Mouse (Mus musculus) bone marrow, adult 2 months (tissue): ENCODE results near the gene Rftn1. TPM values are rescaled to one million over a fixed set of nuclear protein-coding genes. Genes with fewer than 3 reads are reported as not detected.

Experiments used
- H3K27ac ChIP-seq: fragments of 200-500 bp; 2 replicates; pipeline ENCODE4 v1.5.1; 2012; ENCODE audit warnings: low read depth, mild to moderate bottlenecking, control low read depth, inconsistent platforms, low read length; ENCODE audit not compliant: control insufficient read depth, poor library complexity, insufficient read depth
- H3K4me1 ChIP-seq: fragments of 200-500 bp; 2 replicates; pipeline ENCODE4 v1.6.1; 2011; ENCODE audit warnings: low read length; ENCODE audit not compliant: control insufficient read depth, insufficient read depth
- H3K4me3 ChIP-seq: fragments of 200-500 bp; replicated peaks from 2 replicates; pipeline ENCODE3; 2011; ENCODE audit warnings: mild to moderate bottlenecking, low read depth, low read length, control low read depth; ENCODE audit not compliant: control insufficient read depth
- CTCF ChIP-seq: fragments of 200-500 bp; IDR thresholded peaks from 2 replicates; pipeline ENCODE4 v1.5.1; 2011; ENCODE audit warnings: low read length, control low read depth; ENCODE audit not compliant: control insufficient read depth, insufficient read depth
- POLR2A ChIP-seq: fragments of 200-500 bp; IDR thresholded peaks from 2 replicates; pipeline ENCODE4 v1.6.1; 2011; ENCODE audit warnings: low read depth, mild to moderate bottlenecking, control low read depth, low read length, borderline replicate concordance; ENCODE audit not compliant: control insufficient read depth
- WGBS: fragments of 180-500 bp; shearing (Covaris S2); methylation state at CpG from one replicate; pipeline ENCODE4 v1.1.7; 2018; 5-methylcytosine and 5-hydroxymethylcytosine counted together
- polyA plus RNA-seq: library from polyadenylated mRNA; stranded (reverse); fragments of >200 nt; gene quantifications from 2 replicates; pipeline ENCODE4 v1.2.4, GENCODE M21; 2011; ENCODE audit warnings: low replicate concordance; ENCODE audit not compliant: missing spikeins, insufficient read depth, insufficient read length

The Rftn1 gene
- polyA plus RNA-seq, 1 experiment: 18.0 TPM

DNA sequence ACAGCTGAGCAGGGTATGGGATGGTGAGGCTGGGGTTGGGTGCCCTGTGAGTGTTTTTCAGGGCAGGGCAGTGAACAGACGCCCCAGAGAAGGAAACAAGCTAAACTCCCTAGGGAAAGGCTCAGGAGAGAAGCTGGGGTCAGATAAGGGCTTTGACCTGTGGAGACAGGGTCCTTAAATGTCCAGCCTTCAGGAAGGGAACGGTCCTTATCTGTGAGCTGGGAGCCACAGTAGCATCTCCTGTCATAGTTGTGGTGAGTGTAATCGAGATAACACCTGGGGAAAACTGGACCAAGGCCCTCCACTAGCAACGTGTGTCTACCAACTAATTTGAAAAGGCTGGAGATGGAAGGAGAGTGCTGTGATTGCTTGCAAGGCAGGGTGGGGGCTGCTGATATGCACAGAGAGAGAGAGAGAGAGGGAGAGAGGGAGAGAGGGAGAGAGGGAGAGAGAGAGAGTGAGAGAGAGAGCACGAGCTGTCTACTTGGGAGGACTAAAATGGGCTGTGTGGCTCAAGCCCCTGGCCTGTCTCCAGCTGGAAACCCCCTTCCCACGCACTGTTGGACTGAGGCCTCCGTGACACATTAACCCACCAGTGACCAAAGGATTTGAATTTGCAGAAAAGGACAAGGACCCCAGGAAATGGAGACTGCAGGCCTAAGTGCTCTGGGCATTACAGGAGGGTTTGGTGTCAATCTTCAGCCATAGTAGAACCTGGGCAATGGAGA lies 137.6 kb downstream of the Rftn1 start:
- Histone ChIP-seq H3K4me1 (peaks cover 5% of the 10 kb centered on the region), H3K4me3 (no peak overlapping the region), H3K27ac (no peak overlapping the region)
- TF ChIP-seq CTCF (no peak), POLR2A (no peak)
- 69% methylated on average over 7 of the region's 7 CpGs for WGBS

- H3K4me1 ChIP-seq: peaks cover 3% of the 10 kb centered on the region; the same call in 1 of the 2 replicates
- 31% methylated on average over 9 of the region's 9 CpGs for WGBS
- H3K27ac ChIP-seq: no peak overlapping the region
- no peak for TF ChIP-seq POLR2A
- TF ChIP-seq CTCF: no peak
- H3K4me3 ChIP-seq: no peak overlapping the region
Measured at GRCm38 (mm10) chr17:50050456-50050855, 140.0 kb downstream of the Rftn1 start.

GRCm38 (mm10) chr17:50048209-50048608 lies 142.3 kb downstream of the Rftn1 start:
- Histone ChIP-seq H3K4me3 (no peak overlapping the region), H3K4me1 (no peaks in the 10 kb centered on the region; the same call in 1 of the 2 replicates), H3K27ac (no peak overlapping the region)
- TF ChIP-seq POLR2A: no peak
- TF ChIP-seq CTCF: no peak
- 89% methylated on average over 9 of the region's 9 CpGs for WGBS

GRCm38 (mm10) chr17:50047182-50047581 lies 143.3 kb downstream of the Rftn1 start:
- 93% methylated on average over 12 of the region's 12 CpGs for WGBS
- no peak overlapping the region for H3K27ac ChIP-seq
- H3K4me3 ChIP-seq: no peak overlapping the region
- TF ChIP-seq POLR2A: no peak
- no peak for TF ChIP-seq CTCF
- no peaks in the 10 kb centered on the region; the same call in 1 of the 2 replicates for H3K4me1 ChIP-seq

- Histone ChIP-seq H3K4me3 (no peak overlapping the region), H3K27ac (no peak overlapping the region), H3K4me1 (no peaks in the 10 kb centered on the region)
- 76% methylated on average over 3 of the region's 3 CpGs for WGBS
- TF ChIP-seq POLR2A (no peak), CTCF (no peak)
Measured at GRCm38 (mm10) chr17:50040727-50041410, 149.6 kb downstream of the Rftn1 start.

DNA sequence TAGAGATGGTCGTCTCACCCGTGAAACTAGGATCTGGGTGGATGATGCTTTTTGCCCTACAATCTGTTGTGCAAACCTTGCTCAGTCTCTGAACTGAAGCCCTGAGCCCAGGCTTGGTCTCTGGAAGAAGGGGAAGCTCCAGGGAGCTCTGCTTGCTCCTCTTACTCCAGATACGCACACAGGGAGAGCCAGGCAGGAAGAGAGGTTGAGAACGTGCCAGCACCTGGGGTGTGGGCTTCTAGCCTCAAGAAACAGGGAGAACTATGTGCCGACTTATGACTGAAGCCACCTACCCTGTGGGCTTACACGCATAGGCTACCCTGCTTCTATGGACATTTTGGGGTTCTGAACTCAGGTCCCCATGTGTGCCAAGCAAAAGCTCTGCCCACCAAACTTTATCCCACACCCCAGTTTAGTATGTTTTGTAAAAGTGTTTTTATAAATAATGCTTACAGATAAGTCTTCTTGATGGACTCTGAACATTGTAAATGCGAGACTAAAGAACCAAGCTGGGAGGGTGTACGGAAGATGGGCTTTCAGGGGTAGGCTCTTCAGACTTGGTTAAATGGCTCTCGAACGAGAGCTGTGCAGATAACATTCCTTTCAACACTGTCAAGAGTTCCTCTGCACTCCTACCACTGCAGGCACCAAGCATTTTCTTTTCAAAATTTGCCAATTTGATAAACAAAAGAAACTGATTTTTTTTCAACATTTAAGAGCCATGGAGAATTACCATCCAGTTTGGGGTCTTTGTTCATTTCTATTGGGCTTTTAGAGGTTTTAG lies 152.4 kb downstream of the Rftn1 start:
- TF ChIP-seq CTCF (no peak), POLR2A (no peak)
- Histone ChIP-seq H3K4me3 (no peak overlapping the region), H3K27ac (no peak overlapping the region)

DNA sequence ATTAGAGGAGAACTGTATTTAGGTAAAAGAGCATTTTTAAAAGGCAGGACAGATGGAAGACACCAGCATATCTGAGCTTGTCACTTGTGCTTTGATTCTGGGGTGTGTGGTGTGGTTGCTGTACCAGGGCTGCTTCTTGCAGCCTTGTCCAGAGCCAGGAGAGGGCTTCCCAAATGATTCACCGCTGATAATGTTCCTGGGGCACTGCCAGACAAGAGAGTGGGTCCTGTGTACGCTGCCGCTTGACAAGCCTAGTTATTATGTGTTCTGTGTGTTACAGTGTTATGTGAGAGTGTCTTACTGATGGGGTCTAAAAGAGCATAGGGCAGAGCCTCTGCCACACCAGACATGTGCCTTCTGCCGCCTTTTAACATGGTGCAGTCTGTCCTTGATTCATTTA lies 153.1 kb downstream of the Rftn1 start:
- Histone ChIP-seq H3K4me3 (no peak overlapping the region), H3K4me1 (no peaks in the 10 kb centered on the region), H3K27ac (no peak overlapping the region)
- 89% methylated on average over 4 of the region's 4 CpGs for WGBS
- TF ChIP-seq POLR2A (no peak), CTCF (no peak)

More for the DNA sequence above, 152.4 kb downstream of the Rftn1 start:
- WGBS: 88% methylated on average over 10 of the region's 10 CpGs
- H3K4me1 ChIP-seq: no peaks in the 10 kb centered on the region
